Mouse (Mus musculus): ENCODE measurements around the gene Scaf1.

DNA sequence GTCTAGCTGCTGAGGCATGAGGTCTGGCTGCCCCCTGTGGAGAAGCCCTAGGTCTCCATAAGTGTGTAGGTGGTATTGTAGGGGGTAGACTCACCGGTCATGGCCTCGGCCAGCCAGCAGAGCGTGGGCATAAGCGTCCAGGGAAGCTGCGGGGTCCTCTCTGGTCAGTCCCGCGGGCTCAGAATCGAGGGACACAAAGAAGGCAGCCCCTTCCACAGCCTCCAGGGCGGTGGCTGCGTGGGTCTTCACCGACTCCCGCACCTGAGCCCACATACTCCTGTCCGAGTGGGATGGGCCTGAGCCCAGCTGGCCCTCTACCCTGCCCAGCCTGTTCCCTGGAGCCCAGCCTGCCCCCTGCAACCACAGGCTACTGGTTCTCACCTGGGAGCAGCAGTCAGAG lies 51.2 kb downstream of the Scaf1 start:
- TF ChIP-seq CTCF (IDR thresholded peaks at IDR 0.05; ENCODE audit: control insufficient read depth, insufficient read depth, low read length), result no peak
- no peak for TF ChIP-seq POLR2A (IDR thresholded peaks at IDR 0.05; ENCODE audit: borderline replicate concordance, control insufficient read depth, low read depth, low read length)
